Mouse (Mus musculus) intestine, embryonic 15.5 days (tissue): ENCODE results near the gene Chst3. TPM values are rescaled to one million over a fixed set of nuclear protein-coding genes. Genes with fewer than 3 reads are reported as not detected.
"Not testable (repeated sequence)": the region's sequence is repeated elsewhere in the genome, so short reads cannot be mapped to it uniquely, and the experiment has no call there.

ENCODE experiments used
- ATAC-seq: fragments of 200-750 bp; cut with Nextera tagmentation; 2 replicates; pipeline ENCODE4 v1.8.0; 2017; ENCODE audit warnings: moderate TSS enrichment, moderate library complexity
- H3K27ac ChIP-seq: fragments of 300-500 bp; sonication (generic); 2 replicates; pipeline ENCODE4 v1.5.1; 2015; ENCODE audit warnings: mild to moderate bottlenecking, inconsistent platforms
- H3K27me3 ChIP-seq: fragments of 300-500 bp; sonication (generic); replicated peaks from 2 replicates; pipeline ENCODE4 v1.6.1; 2015; ENCODE audit warnings: inconsistent platforms
- H3K36me3 ChIP-seq: fragments of 300-500 bp; sonication (generic); 2 replicates; pipeline ENCODE4 v1.6.1; 2015; ENCODE audit warnings: inconsistent platforms
- H3K4me1 ChIP-seq: fragments of 300-500 bp; sonication (generic); replicated peaks from 2 replicates; pipeline ENCODE4 v1.6.1; 2015; ENCODE audit warnings: inconsistent platforms
- H3K4me2 ChIP-seq: fragments of 300-500 bp; sonication (generic); replicated peaks from 2 replicates; pipeline ENCODE4 v1.6.1; 2015; ENCODE audit warnings: mild to moderate bottlenecking, inconsistent platforms
- H3K4me3 ChIP-seq: fragments of 300-500 bp; sonication (generic); replicated peaks from 2 replicates; pipeline ENCODE4 v1.5.1; 2015; ENCODE audit warnings: inconsistent platforms
- H3K9ac ChIP-seq: fragments of 300-500 bp; sonication (generic); 2 replicates; pipeline ENCODE4 v1.6.1; 2015; ENCODE audit warnings: inconsistent platforms
- H3K9me3 ChIP-seq: fragments of 300-500 bp; sonication (generic); 2 replicates; pipeline ENCODE4 v1.6.1; 2016; ENCODE audit warnings: inconsistent platforms
- WGBS: fragments of 180-500 bp; shearing (Covaris S2); methylation state at CpG from one replicate; pipeline ENCODE4 v1.1.7; 2015; 5-methylcytosine and 5-hydroxymethylcytosine counted together
- polyA plus RNA-seq: library from polyadenylated mRNA; unstranded; fragments of >200 nt; fragmentation: Nextera tagmentation; extraction: Ambion mirVana; gene quantifications from 2 replicates; pipeline ENCODE4 v1.2.1, GENCODE M21; 2015

The Chst3 gene
- polyA plus RNA-seq, 1 experiment from 2014 or later: 1.9 TPM

DNA sequence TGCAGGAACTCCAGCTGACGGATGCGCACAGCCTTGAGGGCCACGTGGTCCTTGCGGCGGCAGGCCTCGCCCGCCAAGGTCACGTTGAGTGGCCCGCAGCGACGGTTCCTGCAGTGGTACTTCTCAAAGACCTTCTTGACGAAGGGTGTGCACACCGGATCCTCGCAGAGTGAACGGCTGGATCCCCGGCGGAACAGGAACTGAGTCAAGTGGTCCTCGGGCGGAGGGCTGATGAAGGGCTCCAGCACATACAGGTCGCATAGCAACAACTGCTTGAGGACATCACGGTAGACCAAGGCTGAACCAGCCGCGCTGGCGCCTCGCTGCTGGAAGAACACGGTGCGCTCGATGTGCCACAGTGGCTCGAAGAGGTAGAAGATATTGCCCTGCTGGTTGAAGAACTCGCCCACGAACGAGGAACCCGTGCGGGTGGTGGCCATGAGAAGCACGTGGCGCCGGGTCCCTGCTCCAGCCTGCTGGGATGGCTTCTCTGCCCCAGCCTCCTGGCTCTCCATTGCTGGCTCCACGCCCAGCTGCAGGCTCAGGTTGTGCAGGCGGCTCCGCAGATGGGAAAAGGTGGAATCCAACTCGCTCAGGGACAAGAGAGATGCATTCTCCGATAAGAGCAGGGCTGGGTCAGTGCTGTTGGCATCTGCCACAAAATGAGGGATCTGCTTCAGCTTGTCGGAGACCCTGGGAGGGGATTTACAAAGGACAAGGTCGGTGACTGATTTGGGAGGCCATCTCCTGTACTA, 32.7 kb downstream of the Chst3 start:
- Histone ChIP-seq H3K4me2 (no peak overlapping the region), H3K9ac (no peak overlapping the region), H3K27ac (no peak overlapping the region), H3K4me3 (no peak overlapping the region), H3K9me3 (no peaks in the 10 kb centered on the region; the same call in 1 of the 2 replicates), H3K27me3 (no peaks in the 10 kb centered on the region), H3K36me3 (no peaks in the 10 kb centered on the region; the same call in 1 of the 2 replicates), H3K4me1 (peaks cover under 1% of the 10 kb centered on the region; the same call in 1 of the 2 replicates)
- WGBS: 66% methylated on average over 44 of the region's 44 CpGs
- ATAC-seq: no peak

- Histone ChIP-seq H3K4me3 (no peak overlapping the region), H3K9ac (no peak overlapping the region), H3K4me2 (no peak overlapping the region), H3K9me3 (no peaks in the 10 kb centered on the region; the same call in 1 of the 2 replicates), H3K27me3 (no peaks in the 10 kb centered on the region), H3K36me3 (no peaks in the 10 kb centered on the region; the same call in 1 of the 2 replicates), H3K27ac (no peak overlapping the region), H3K4me1 (no peaks in the 10 kb centered on the region)
- 80% methylated on average over 10 of the region's 10 CpGs for whole genome bisulfite sequencing
- ATAC-seq: no peak
These were observed 33.9 kb downstream of the Chst3 start for GRCm38 (mm10) chr10:60185023-60185709.

DNA sequence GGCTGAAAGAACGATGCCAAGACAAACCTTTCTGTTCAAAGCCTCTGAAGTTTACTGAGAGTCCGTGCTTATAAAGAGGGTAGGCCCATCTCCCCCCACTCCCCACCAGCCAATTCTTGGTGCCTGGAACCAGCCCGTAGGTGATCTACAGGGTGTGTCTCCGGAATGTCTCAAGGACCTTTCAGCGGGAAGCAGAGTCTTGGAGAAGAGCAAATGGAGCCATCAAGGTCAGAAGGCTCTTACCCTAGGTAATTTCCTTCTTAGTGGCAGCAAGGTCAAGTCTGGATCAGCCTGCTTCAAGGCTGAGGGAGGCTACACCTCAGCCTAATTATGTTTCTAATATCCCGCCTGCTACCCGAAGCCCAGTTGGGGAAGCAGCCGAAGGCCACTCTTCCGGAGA, 43.8 kb downstream of the Chst3 start:
- not testable (repeated sequence) for ATAC-seq, H3K4me2 ChIP-seq, H3K27ac ChIP-seq, H3K4me3 ChIP-seq, H3K9me3 ChIP-seq, H3K27me3 ChIP-seq, H3K36me3 ChIP-seq, H3K9ac ChIP-seq, H3K4me1 ChIP-seq
- 84% methylated on average over 9 of the region's 9 CpGs for WGBS

GRCm38 (mm10) chr10:60174506-60174905, 44.6 kb downstream of the Chst3 start:
- H3K27ac ChIP-seq: no peak overlapping the region
- H3K9ac ChIP-seq: no peak overlapping the region
- no peak overlapping the region for H3K4me2 ChIP-seq
- ATAC-seq: no peak
- 66% methylated on average over 3 of the region's 3 CpGs for WGBS
- H3K9me3 ChIP-seq: no peaks in the 10 kb centered on the region
- H3K36me3 ChIP-seq: no peaks in the 10 kb centered on the region
- no peaks in the 10 kb centered on the region for H3K27me3 ChIP-seq
- H3K4me3 ChIP-seq: no peak overlapping the region
- no peaks in the 10 kb centered on the region for H3K4me1 ChIP-seq

GRCm38 (mm10) chr10:60173035-60173434, 46.0 kb downstream of the Chst3 start:
- whole genome bisulfite sequencing: 69% methylated on average over 10 of the region's 10 CpGs
- H3K4me2 ChIP-seq: no peak overlapping the region

DNA sequence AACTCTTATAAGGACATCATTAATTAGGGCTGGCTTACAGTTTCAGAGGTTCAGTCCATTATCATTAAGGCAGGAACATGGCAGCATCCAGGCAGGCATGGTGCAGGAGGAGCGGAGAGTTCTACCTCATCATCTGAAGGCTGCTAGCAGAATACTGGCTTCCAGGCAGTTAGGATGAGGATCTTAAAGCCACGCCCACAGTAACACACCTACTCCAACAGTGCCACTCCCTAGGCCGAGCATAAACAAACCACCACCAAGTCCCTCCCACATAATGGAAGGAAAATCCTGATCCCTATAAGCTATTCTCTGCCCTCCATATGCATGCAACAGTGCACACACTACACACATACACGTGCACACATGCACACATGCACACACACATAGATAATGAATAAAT, 46.8 kb downstream of the Chst3 start:
- Histone ChIP-seq H3K4me3 (no peak overlapping the region), H3K36me3 (no peaks in the 10 kb centered on the region), H3K27ac (no peak overlapping the region), H3K4me2 (no peak overlapping the region), H3K27me3 (no peaks in the 10 kb centered on the region), H3K9ac (no peak overlapping the region), H3K4me1 (no peaks in the 10 kb centered on the region), H3K9me3 (no peaks in the 10 kb centered on the region)
- no peak for ATAC-seq
- 91% methylated on average over 4 of the region's 4 CpGs for WGBS

More at GRCm38 (mm10) chr10:60173035-60173434, 46.0 kb downstream of the Chst3 start:
- Histone ChIP-seq H3K4me1 (no peaks in the 10 kb centered on the region), H3K27me3 (no peaks in the 10 kb centered on the region), H3K36me3 (no peaks in the 10 kb centered on the region), H3K4me3 (no peak overlapping the region), H3K9ac (no peak overlapping the region), H3K9me3 (no peaks in the 10 kb centered on the region), H3K27ac (no peak overlapping the region)
- ATAC-seq: no peak

DNA sequence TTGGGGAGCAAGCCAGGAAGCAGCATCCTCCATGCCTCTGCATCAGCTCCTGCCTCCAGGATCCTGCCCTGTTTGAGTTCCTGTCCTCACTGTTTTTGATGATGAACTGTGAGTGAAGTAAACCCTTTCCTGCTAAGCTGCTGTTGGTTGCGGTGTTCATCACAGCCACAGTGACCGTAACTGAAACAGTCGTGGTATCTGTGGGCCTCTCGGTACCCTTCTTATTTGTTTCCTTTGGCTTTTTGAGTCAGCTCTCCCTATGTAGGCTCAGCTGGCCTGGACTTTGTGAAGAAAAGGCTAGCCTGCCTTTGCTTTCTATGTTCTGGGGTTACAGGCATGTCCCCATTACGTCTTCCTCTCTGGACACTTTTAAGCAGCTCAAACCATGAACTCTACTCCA, 47.7 kb downstream of the Chst3 start:
- no peak overlapping the region for H3K4me3 ChIP-seq
- H3K4me2 ChIP-seq: no peak overlapping the region
- H3K36me3 ChIP-seq: no peaks in the 10 kb centered on the region
- no peaks in the 10 kb centered on the region for H3K9me3 ChIP-seq
- ATAC-seq: no peak
- no peak overlapping the region for H3K9ac ChIP-seq
- no peaks in the 10 kb centered on the region for H3K27me3 ChIP-seq
- H3K4me1 ChIP-seq: no peaks in the 10 kb centered on the region
- H3K27ac ChIP-seq: no peak overlapping the region
- 92% methylated on average over 5 of the region's 5 CpGs for WGBS

DNA sequence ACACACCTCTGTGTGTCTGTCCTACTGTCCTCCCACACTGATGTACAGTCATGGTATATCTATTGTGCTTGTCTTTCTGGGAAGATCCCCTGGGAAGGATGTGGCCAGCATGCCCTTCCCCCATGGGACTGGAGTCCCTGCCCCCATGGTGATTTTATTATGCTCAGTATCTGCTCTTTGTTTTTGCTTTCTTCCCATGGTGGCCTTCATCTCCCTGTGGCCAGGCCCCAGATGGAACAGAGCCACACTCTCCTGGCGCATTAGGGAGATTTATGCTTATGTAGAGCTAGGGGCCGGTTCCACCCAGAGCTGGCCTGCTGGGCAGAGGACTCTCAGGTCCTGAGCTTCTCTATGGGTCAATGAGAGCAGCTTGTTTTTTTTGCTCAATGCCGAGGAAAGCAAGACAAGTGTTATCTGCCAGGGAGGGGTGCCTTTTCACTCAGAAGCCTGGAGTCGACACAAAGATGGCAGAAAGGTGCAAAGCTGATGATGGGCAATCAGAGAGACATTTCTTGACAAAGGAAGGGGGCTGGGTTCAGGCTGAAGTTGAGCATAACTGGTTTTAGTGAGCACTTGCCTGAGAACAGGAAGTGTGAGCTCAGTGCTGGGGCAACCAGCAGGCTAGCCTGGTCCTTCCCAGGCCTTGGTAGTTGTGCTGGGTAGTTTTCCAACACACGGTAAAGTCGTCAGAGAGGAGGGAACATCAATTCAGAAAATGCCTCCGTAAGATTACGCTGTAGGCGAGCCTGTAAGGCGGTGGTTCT, 48.6 kb downstream of the Chst3 start:
- Histone ChIP-seq H3K36me3 (no peaks in the 10 kb centered on the region), H3K9me3 (no peaks in the 10 kb centered on the region), H3K4me2 (no peak overlapping the region), H3K27ac (no peak overlapping the region), H3K9ac (no peak overlapping the region), H3K4me3 (no peak overlapping the region), H3K27me3 (no peaks in the 10 kb centered on the region), H3K4me1 (no peaks in the 10 kb centered on the region)
- 71% methylated on average over 10 of the region's 10 CpGs for WGBS
- no peak for ATAC-seq

- H3K27me3 ChIP-seq: no peaks in the 10 kb centered on the region
- H3K9ac ChIP-seq: no peak overlapping the region
- no peaks in the 10 kb centered on the region for H3K36me3 ChIP-seq
- H3K4me3 ChIP-seq: no peak overlapping the region
- no peak overlapping the region for H3K4me2 ChIP-seq
- no peaks in the 10 kb centered on the region for H3K4me1 ChIP-seq
- H3K9me3 ChIP-seq: no peaks in the 10 kb centered on the region
- no peak for ATAC-seq
- 66% methylated on average over 3 of the region's 3 CpGs for whole genome bisulfite sequencing
- no peak overlapping the region for H3K27ac ChIP-seq
These were observed 50.1 kb downstream of the Chst3 start for GRCm38 (mm10) chr10:60168960-60169359.

DNA sequence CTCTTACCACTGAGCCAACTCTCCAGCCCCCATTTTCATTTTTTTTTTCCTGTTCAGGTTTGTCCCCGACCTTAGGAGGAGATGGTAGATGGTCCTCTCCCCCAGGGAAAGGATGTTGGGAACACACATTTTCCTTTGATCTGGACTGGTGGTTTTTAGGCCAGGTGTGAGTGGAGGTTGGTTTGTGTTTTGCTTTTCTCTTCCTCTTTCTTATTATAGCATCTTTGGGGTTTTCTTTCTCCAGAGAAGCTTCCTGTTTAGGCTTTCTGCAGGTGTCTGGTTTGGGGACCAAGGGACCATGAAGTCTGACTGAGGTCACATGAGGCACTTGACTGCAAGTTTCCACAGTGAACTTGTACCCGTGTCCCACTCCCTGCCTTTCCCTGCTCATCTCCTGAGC, 50.8 kb downstream of the Chst3 start:
- no peaks in the 10 kb centered on the region for H3K27me3 ChIP-seq
- H3K4me2 ChIP-seq: no peak overlapping the region
- 71% methylated on average over 2 of the region's 2 CpGs for WGBS
- no peak overlapping the region for H3K27ac ChIP-seq
- no peaks in the 10 kb centered on the region for H3K9me3 ChIP-seq
- no peaks in the 10 kb centered on the region for H3K36me3 ChIP-seq
- H3K9ac ChIP-seq: no peak overlapping the region
- ATAC-seq: no peak
- no peaks in the 10 kb centered on the region for H3K4me1 ChIP-seq
- no peak overlapping the region for H3K4me3 ChIP-seq

DNA sequence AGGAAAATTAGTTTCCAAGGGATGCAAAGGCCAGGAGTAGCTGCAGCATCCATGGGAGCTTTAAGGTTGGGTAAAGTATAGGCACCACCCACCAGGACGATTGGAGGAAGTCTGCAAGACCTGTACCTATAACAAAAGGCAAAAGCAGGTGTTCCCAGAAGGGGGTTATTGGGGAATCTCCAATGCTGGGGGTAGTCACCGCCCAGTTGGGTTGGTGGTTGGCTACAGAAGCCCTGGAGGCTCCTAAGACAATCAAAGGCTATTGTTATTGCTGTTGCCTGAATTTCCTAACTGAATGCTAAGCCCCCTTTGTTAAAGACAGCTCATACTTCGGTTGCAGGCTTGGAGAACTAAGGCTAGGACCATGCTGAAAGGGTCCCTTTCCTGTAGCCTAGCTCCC, 53.0 kb downstream of the Chst3 start:
- no peak overlapping the region for H3K9ac ChIP-seq
- H3K27ac ChIP-seq: no peak overlapping the region
- no peaks in the 10 kb centered on the region for H3K27me3 ChIP-seq
- no peak overlapping the region for H3K4me3 ChIP-seq
- no peaks in the 10 kb centered on the region for H3K9me3 ChIP-seq
- H3K4me2 ChIP-seq: no peak overlapping the region
- ATAC-seq: no peak
- no peaks in the 10 kb centered on the region for H3K36me3 ChIP-seq
- 41% methylated on average over 3 of the region's 3 CpGs for WGBS
- H3K4me1 ChIP-seq: no peaks in the 10 kb centered on the region

GRCm38 (mm10) chr10:60164869-60165268, 54.2 kb downstream of the Chst3 start:
- no peak overlapping the region for H3K9ac ChIP-seq
- H3K4me3 ChIP-seq: no peak overlapping the region
- ATAC-seq: no peak
- no peaks in the 10 kb centered on the region for H3K36me3 ChIP-seq
- H3K27ac ChIP-seq: no peak overlapping the region
- no peaks in the 10 kb centered on the region for H3K27me3 ChIP-seq
- H3K4me1 ChIP-seq: no peaks in the 10 kb centered on the region
- 91% methylated on average over 1 of the region's 1 CpGs for WGBS
- no peaks in the 10 kb centered on the region for H3K9me3 ChIP-seq
- H3K4me2 ChIP-seq: no peak overlapping the region
